Mouse (Mus musculus): ENCODE results near the gene Tas2r129.

- TF ChIP-seq POLR2A (IDR thresholded peaks at IDR 0.05; ENCODE audit: control insufficient read depth, extremely low read depth, insufficient read depth, low read length, poor library complexity): no peak
- TF ChIP-seq CTCF (IDR thresholded peaks at IDR 0.05; ENCODE audit: borderline replicate concordance, control insufficient read depth, extremely low read depth, insufficient read depth, low read length, poor library complexity): no peak
Observed at GRCm38 (mm10) chr6:132909351-132909750, 41.6 kb upstream of the Tas2r129 start, which contains the start of gene Tas2r125.
